Mouse (Mus musculus): Measurements from ENCODE around the gene Fam172a.
A peak's percentile ranks its signal among the peaks of the same experiment; 100 is the strongest.

Fam172a gene

DNA sequence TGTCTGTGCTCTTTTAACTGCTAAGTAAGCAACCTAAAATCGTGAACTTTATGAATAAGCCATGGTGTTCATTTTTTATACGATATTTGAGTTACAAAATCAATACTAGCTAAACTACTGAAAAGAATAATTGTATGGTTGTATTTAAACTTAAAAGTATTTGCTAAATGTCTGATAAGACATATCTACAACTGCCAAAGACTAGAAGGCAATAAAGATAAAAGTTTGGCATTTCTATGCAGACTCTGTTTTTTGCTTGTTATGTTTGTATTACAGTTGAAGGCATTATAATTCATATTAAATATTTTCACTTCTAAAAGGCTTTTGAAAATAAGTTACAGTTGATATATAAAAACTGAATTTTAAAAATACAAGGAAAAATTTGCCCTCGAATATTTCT lies 274.4 kb downstream of the Fam172a start:
- no peak for DNase-seq (ENCODE audit: low read depth, low spot score)

DNA sequence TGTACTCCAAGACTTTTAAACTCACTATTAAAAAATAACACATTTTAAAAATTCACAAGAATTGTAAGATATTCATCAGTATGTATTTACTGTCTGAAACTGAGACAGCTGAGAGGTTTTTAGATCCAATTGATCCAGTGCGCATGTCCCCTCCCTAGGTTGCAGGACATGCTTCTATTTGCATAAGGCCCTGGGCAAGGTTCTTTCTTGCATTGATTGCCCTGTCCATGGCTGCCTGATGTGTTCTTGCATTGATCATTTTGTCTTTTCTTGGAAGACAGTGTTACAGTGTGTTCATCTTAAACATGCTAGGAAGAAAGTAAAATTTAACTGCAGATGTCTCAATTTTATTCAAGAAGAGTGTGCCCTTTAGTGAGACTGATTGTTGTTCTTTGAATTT lies 275.3 kb downstream of the Fam172a start:
- no peak for DNase-seq (ENCODE audit: low read depth, low spot score)

DNA sequence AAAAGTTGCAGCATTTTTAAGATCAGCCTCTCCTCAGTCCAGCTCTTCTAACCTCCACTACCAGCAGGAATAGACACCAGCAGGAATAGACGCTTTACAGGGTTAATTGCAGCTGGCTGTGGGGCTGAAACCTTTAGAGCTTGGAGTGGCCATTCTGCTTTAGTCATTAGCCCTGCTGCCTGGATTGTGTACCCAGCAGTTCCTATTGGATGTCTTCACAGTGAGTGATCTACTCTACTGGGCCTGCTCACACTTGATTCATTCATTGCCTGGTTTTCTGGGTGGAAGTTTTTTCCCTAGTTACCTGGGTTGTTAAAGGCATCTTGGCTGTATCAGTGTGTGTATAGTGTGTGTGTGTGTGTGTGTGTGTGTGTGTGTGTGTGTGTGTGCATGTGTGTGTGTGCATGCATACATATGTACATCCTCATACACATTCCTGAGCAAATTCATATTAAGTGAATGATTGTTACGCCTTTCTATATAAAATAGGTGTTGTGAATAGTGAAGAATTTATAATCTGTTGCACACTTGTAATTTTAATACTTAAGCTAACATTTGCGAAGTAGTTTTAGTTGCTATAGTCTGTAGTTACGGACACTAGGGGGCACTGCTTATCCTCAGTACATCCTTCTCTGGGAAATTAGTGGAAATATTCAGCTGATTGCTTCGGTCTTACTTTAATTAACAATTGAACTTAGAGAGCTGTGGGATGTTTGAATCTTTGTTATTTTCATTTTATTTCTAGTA lies 280.4 kb downstream of the Fam172a start:
- peak; percentile 69 for DNase-seq (ENCODE audit: low read depth, low spot score)

DNA sequence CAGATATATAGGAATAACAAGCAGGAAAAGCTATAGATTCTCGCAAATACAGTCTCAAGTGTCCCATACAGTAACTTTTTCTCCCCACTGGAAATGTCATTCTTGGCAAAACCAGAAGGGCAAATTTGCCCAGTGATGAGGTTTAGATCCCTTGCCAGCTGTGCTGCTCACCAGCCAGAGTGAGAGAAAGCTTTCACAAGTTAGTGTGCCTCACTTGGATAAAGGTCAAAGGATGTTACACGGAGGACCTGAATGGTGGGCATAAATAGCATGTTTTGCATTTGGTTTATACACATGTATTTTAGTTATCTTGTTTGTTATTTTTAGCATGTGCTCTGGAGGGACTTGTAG lies 281.0 kb downstream of the Fam172a start:
- no peak for DNase-seq (ENCODE audit: low read depth, low spot score)

DNA sequence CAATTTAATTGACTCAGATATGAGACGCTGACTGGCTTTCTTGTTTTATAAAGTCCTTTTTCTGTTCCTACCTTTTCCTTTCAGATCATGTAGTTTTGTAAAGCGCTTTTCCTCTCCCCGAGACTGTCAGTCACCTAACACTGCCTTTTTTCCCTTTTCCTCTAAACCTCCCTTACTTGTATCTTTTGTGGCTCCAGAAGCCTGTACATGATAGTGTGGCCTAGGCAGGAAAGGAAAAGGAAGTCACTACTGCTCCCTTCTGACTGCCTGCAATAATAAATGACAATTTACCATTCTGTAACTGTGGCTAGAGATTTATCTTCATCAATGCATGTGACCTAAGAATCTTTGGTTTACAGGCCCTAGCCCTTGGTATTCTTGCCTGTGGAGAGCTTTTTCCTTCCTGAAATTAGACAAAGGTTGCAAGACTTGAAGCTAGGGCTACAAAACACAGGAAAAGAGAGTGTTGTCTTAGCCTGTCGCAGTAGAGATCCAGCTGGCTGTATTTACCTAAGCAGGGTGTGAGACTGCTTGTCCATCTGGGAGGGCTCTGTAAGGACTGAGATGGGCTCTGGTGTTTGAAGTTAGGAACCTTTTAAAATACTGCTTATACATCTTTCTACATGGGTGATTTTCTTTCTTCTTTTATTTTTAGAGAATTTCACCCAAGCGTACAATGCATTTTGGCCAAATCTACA lies 289.5 kb downstream of the Fam172a start:
- DNase-seq (ENCODE audit: low read depth, low spot score), result no peak

DNA sequence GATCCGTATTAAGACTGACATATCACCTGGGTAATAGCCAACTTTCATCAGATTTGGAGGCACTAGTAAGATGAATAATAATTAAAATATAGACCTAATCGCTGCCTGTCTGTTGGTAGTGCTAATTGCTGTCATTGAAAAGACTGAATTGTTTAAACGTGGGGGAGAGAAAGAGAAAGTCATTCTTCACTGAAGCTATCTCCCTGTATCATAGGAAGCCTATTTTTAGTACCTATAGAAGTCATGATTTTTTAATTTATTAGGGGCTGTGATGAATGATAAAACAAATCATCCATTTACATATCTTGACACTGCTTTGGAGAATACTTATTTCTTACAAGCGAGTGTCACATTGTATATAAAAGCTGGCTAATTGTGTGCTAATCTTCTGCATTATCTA lies 302.8 kb downstream of the Fam172a start:
- no peak for DNase-seq (ENCODE audit: low read depth, low spot score)

DNA sequence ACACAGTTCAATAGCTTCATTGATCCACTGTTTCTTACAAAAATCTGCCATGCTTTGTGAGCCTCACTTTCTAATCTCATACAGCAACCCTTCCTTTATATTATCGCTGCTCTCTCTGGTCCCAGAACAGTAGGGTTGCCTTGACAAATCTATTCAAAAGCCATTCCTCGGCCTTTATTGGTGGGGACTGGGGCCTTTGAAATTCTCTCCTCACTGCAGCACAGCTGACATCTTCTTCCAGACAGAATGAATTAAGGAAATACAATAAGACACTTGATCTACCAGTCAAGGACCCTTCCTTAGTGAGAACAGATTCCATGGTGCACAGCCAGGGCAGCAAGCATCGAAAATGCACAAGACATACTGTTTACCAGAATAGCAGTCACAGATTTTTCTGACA lies 303.5 kb downstream of the Fam172a start:
- no peak for DNase-seq (ENCODE audit: low read depth, low spot score)

DNA sequence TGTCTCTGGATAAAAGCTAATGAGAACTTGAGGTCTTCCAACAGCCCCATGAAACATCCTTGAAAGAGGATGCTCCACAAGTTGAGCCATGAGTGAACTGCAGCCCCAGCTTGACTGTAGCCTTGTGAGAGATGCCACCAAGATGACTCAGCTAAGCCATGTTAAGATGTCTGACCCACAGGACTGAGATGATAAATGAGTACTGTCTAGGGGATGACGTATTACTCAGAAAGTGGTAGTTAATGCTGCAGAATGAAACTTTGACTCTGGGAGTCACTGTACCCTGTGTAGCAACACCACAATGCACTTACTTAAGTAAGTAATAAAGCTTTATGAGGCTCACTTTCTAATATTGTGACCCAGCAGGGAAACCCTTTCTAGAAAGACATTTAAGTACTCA lies 308.3 kb downstream of the Fam172a start:
- peak; percentile 91 for DNase-seq (ENCODE audit: low read depth, low spot score)

DNA sequence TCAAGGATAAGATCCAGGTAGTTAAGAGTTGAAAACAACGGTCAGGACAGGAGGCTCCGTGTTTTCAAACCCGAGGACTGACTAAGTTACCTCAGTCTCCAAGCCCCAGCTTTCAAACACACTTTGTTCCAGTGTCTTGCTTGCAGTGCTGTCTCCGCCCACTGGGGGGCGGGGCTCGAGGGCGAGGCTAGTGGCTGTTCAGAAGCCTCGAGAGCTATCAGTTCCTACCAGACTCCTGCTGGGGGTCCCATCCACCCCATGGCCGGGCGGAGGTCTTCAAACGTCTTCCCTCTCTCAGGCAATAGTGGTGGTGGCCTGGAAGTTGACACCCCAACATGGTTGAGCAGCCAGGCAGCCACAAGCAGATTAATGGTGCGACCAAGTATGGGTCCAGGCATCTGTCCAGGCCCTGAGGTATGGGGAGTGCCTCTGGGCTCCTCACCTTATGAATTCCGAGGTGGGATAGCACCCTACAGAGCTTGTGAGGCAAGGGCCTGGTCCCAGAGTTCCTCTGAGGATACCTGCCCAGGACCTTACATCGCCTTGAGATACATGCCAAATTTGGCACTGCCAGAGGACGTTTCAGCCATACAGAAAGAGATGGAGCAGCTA lies 323.0 kb downstream of the Fam172a start, which contains the start of gene Pou5f2:
Gene Pou5f2 (plus strand): TSS at position 220 of the 612 bp plus-strand sequence.
- no peak for DNase-seq (ENCODE audit: low read depth, low spot score)

DNA sequence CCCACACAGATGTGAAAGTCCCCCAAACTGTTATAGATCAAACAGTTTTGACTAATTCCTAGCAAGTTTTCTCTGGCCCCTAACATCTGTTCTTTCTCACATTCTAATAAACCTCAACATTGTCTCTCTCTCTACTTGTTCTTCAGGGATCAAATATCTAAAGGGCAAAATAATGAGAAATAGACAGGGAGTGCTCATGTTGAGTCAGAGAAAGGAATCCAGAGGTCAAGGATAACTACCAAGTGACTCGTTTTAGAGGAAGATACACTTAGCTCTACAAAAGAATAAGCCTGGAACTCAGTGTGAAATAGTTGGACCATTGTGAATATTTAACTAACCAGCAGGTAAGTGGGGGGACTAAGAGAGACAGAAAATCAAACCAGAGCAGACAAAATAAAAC lies 331.0 kb downstream of the Fam172a start:
- peak; percentile 69 for DNase-seq (ENCODE audit: low read depth, low spot score)

DNA sequence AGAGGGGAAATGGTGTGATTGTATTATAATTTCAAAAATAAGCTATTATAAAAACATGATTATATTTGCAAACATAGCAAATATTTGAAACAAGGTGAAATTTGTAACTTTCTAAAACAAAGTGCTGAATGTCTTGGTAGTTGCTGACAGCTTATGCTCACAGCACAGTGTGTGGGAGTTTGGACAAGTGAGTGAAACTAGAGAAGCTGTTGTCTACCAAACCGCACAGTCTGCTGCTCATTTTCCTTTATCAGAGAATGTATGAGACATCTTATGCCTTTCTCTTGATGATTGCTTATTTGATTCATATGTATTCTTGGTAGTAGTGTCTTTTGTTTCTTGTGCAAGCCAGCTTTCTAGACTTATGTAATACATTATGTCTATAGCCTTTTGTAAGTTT lies 335.4 kb downstream of the Fam172a start:
- no peak for DNase-seq (ENCODE audit: low read depth, low spot score)

DNA sequence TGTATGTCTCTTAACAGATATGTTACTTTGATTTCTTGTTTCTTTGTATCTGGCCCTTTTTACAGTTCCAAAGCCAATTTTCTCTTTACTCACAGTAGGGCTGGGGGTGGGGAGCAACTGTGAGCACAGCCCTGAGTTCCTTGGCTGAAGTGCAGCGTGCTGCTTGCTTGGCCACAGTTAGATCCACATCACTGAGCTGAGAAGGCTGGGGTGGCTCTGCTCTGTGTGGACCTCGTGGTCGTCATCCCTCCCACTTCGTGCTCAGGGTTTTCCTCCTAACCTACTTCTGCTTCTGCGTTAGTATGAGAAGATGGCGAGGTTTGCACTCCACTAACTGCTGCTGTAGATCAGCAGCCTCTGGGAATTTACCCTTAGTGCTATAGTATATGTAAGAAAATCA lies 341.4 kb downstream of the Fam172a start:
- DNase-seq (ENCODE audit: low read depth, low spot score), result no peak

DNA sequence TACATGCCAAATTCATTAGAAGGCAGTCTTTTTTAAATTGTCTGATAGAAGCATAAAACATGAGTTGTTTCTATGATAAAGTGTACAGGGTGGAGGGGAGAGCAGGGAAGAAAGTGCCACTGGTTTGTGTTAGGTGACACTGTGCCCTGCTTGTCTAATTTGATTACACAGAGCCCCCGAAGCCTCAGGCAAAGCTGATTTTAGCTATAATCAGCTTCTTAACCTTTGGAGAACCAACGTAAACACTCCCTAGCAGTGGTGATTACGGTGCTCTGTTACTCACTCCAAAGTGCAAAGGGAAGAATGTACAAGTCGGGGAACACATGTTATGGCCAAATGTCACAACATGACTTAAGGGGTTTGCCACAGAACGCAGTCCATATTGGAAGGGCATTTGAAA lies 343.3 kb downstream of the Fam172a start:
- DNase-seq (ENCODE audit: low read depth, low spot score), result no peak

DNA sequence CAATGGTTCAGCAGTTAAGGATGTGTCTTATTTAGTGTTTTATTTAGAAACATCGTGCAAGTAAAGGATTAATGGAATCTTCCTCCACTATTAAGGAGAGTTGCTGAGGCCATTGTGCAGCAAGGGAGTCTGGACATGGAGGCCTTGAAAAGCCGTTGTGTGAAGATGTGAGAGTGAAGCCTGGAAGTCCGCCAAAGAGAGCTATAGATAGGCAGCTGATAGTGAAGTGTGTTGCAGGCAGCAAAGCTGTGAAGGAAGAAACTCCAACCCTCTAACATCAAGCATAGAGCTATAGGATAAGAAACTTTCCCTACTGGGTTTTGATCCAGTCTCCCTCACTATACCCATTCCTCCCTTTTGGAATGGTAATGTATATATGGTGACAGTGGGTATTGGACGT lies 385.9 kb downstream of the Fam172a start:
- DNase-seq (ENCODE audit: low read depth, low spot score), result no peak

DNA sequence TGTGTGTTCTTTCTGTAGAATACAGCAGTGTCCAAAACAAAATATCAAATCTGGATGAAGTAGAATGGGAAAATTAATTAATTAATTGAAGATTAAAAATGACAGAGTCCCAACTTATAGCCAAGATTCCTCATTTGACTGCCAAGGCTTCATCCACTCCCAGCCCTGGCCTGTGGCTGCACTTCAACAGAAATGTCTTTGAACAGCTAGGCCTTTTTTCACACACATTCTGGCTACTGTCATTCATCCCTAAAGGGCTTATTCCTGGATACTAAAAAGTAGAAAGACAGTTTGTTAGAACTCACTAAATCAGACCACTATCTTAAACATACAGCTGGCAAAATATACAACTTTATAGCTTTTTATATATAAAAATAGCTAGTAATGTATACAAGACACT lies 388.9 kb downstream of the Fam172a start:
- no peak for DNase-seq (ENCODE audit: low read depth, low spot score)

DNA sequence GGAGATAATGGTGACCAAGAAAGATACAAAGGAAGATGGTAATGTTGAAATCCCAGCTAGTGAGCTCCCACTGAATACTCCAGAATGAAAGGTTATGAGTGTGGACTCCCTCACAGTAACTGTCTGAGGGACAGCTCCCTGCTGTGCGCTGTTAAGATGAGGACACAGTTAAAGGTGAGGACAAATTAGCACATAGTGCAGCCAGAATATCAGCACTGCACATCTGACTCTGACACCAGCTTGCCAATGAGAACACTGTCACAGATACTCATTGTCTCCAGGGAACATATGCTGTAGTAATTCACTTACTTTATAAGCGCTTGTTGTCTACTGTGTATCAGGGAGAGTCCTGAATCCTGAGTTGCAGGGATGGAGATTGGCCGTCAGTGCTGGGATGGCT lies 390.1 kb downstream of the Fam172a start:
- DNase-seq (ENCODE audit: low read depth, low spot score), result no peak

DNA sequence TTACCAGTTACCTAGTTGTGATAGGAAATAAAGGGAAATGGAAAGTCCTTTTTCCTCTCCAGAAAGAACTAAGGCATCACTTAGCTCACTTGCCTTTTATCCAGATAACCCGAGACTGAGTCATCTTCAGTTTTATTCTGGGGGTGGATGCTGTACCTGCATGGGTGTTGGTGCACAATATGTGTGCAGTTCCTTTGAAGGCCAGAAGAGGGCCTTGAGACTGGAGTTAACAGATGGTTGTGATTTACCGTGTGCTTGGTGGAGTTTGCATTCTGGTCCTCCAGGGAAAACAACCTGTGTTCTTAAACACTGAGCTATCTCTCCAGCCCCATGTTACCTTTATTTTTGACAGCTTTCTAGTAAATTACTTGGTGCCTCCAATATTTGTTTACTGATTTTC lies 392.5 kb downstream of the Fam172a start:
- DNase-seq (ENCODE audit: low read depth, low spot score), result peak; percentile 22

DNA sequence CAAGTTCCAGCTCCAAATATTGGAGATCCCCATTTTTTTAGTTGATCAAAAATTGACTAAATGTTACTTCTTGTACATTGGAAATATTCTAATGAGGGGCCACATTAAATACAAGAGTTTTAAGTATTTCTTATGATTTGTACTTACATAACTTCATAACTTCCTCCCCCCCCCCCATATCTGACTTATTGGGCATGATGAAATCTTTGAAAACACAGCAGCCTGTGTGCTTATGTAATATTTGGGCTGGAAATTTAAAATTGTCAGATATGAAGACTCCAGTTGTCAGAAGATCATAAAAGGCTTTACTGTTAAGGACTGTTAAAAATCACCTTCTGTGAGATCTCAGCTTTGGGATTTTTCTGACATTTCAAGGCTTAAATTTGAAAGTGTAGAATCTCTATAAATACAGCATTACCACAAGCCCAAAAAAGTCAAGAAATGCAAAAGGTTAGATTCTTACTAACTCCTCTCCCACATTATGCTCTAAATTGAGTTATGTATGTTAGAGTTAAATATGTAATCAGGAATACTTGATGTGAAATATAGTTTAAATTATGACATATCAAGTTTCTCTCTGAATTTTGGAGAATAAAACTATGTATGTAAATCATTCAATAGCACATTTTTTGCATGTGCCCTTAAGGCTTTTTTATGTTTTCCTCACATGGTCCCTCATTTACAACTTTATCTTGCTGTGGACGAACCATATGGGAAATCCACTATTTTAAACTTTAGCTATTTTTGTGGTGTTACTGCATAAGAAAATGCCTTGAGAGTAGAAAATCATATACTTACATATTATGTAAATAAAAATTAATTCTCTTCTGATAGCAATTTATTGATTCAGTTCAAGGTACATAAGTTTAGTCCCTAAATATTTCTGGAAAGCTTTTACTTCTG lies 393.5 kb downstream of the Fam172a start:
- DNase-seq (ENCODE audit: low read depth, low spot score), result no peak

DNA sequence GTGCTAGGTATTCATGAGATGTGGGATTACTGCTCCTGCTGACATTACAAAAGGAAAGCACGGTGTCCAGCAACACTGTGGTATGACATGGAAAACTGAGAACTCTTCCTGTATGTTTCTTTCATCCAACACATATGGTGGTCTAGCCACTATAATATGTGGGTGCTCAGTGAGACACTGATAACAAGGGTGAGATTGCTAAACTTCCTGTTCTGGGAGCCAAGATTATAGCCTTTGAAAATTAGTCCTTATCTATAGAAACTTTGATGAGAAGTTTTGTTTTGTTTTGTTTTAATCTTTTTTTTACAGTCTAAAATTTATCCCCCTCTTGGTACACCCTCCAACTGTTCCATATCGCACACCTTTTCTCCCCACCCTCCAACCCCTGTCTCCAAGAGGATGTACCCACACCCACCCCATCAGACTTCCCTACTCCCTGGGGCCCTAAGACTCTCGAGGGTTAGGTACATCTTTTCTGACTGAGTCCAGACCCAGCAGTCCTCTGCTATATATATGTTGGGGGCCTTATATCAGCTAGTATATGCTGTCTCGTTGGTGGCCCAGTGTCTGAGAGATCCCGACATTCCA lies 397.1 kb downstream of the Fam172a start:
- no peak for DNase-seq (ENCODE audit: low read depth, low spot score)

DNA sequence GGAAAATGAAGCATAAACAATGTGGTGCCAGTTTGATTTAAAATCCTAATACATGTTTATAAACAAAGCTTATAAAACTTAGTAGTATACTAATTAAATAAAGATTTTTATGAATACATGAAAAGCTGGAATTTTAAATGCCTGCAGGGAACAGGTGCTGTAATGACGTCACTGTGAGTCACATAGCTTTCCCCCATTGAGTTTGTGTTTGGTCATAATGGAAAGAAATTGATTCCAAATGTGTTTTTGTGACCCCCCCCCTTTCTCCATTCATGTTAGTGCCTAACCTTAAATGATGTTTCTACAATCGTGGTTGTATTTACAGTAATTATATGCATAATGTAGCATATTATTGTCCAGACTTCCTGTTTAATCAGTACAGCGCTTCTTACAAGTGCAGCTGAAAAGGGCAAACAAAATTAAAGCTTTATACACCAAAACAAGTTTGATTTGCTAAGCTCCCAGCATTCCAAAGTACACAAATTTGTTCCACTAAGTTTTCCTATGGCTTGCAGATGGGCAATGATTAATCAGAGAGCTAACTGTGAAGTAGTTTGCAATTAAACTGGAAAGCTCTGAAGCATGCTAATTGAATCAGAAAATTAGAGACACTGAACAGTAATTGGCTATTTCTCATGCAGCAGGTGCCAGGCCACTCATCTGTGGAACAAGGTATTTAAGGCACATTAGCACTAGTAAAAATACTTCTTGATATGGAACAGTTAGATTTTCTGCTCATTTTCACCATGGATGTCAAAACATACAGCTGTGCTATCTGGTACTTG lies 398.1 kb downstream of the Fam172a start:
- DNase-seq (ENCODE audit: low read depth, low spot score), result peak; percentile 9

DNA sequence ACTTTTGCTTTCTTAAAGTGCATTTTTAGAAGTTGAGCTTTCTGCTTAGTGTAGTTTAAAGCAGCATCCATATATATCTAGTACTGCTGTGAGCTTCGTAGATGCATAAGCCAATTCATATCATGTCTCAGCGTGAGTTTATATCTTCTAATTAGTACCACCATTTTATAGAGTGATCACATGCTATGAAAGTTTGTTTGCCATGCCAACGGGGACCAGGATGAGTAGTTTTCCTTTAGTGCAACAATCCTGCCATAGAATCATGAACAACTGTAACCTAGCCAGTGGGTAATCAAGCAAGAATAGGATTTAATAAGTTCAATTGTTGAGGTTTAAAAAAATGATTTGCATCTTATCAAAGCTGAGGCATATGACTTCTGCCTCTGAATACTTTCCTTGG lies 398.8 kb downstream of the Fam172a start:
- no peak for DNase-seq (ENCODE audit: low read depth, low spot score)
